Mouse (Mus musculus): ENCODE measurements around the gene Olfr1388.
"Not testable (repeated sequence)": the region's sequence is repeated elsewhere in the genome, so short reads cannot be mapped to it uniquely, and the experiment has no call there.

Gene Olfr1388

GRCm38 (mm10) chr11:49436411-49436810, at the start of gene Olfr1388:
Gene Olfr1388, plus strand, starts transcription at chr11:49436624.
- no peak for DNase-seq

GRCm38 (mm10) chr11:49392707-49393106, 43.7 kb upstream of the Olfr1388 start:
- DNase-seq, result not testable (repeated sequence)

- DNase-seq, result no peak
Measured at GRCm38 (mm10) chr11:49406784-49407183, 29.6 kb upstream of the Olfr1388 start.

GRCm38 (mm10) chr11:49410540-49410939, 25.9 kb upstream of the Olfr1388 start:
- DNase-seq, result peak; percentile 72

- no peak for DNase-seq
Measured at GRCm38 (mm10) chr11:49422767-49423166, 13.7 kb upstream of the Olfr1388 start, which contains the start of gene Olfr1389. Gene Olfr1389, plus strand, starts transcription at chr11:49423067.

GRCm38 (mm10) chr11:49425257-49425927, 11.0 kb upstream of the Olfr1388 start:
- DNase-seq, result no peak

GRCm38 (mm10) chr11:49429641-49430040, 6.8 kb upstream of the Olfr1388 start:
- no peak for DNase-seq

GRCm38 (mm10) chr11:49455043-49455442, 18.6 kb downstream of the Olfr1388 start, which contains the start of gene Olfr1387:
Gene Olfr1387, plus strand, starts transcription at chr11:49455343.
- no peak for DNase-seq

GRCm38 (mm10) chr11:49464746-49465145, 28.3 kb downstream of the Olfr1388 start, which contains the start of gene Olfr1386:
Gene Olfr1386, plus strand, starts transcription at chr11:49465046.
- DNase-seq, result not testable (repeated sequence)

- DNase-seq, result no peak
Measured at GRCm38 (mm10) chr11:49485973-49486372, 49.5 kb downstream of the Olfr1388 start.

GRCm38 (mm10) chr11:49488770-49489169, 52.3 kb downstream of the Olfr1388 start, which contains the start of gene Olfr1385:
Gene Olfr1385, plus strand, starts transcription at chr11:49489070.
- not testable (repeated sequence) for DNase-seq

Measured in kidney, adult 9 months (tissue).